Mouse (Mus musculus) heart, adult 8-10 months (tissue): ENCODE data around the gene Cyp2d9. TPM values are rescaled to one million over a fixed set of nuclear protein-coding genes. Genes with fewer than 3 reads are reported as not detected.
"Not testable (repeated sequence)": the region's sequence is repeated elsewhere in the genome, so short reads cannot be mapped to it uniquely, and the experiment has no call there.

Experiments used
- DNase-seq: peaks from one replicate; pipeline ENCODE4 v3.0.0; 2022; ENCODE audit warnings: low spot score
- total RNA-seq, 4 experiments: library from RNA; stranded (reverse); gene quantifications; 2 replicates each; pipeline ENCODE4 v1.2.4; 2022

Gene Cyp2d9
- under 1 TPM in 1 of 4 experiments, not detected in 3; 0.22 TPM for total RNA-seq

- DNase-seq, result no peak
These were observed at the start of gene Cyp2d9 for GRCm38 (mm10) chr15:82433137-82433536. Cyp2d9 (plus strand) TSS chr15:82433437.

GRCm38 (mm10) chr15:82385729-82386128 lies 47.5 kb upstream of the Cyp2d9 start:
- no peak for DNase-seq

GRCm38 (mm10) chr15:82389916-82390315 lies 43.3 kb upstream of the Cyp2d9 start:
- not testable (repeated sequence) for DNase-seq

DNA sequence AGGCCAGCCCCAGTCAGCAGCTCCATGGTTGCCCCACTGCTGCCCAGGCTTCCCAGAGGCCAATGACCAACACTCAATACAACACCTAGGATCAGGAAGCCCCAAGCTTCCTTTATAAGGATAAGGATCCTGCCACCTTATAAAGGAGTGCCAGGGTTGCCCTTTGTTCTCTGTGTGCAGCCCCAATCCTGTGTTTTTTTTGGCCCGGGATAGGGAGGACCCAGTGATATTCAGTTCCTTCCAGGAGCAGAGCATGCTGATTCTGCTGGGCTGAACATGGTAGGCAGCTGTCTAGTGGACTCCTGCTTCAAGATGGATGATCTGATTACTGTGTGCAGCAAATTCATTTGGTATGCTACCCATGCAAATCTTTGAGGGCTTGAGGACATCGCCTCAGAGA lies 39.3 kb upstream of the Cyp2d9 start, which contains the start of gene Cyp2d11:
TSS of gene Cyp2d11 (minus strand) at position 101 of the 400 bp plus-strand sequence.
- not testable (repeated sequence) for DNase-seq

- not testable (repeated sequence) for DNase-seq
These were observed 37.3 kb upstream of the Cyp2d9 start for GRCm38 (mm10) chr15:82395955-82396354.

- DNase-seq, result no peak
These were observed 31.7 kb upstream of the Cyp2d9 start for GRCm38 (mm10) chr15:82401516-82401915.

DNA sequence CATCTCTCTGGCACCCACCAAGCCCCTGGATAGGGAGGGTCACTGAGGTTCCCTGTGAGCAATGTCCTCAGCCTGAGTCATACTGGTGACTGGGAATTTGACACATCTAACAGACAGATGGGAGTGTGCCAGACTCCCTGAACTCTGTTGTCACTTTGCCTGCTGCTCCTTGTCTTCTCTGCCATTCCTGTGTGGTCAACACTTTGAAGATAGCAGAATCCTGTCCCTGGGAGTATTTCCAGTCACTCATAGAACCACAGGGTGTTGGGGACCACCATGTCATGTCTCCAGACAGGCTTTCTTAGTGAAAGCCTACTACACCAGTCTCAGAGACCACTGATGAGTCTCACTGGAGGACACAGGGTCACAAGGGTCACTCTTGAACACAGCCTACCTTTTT lies 31.1 kb upstream of the Cyp2d9 start:
- no peak for DNase-seq

DNA sequence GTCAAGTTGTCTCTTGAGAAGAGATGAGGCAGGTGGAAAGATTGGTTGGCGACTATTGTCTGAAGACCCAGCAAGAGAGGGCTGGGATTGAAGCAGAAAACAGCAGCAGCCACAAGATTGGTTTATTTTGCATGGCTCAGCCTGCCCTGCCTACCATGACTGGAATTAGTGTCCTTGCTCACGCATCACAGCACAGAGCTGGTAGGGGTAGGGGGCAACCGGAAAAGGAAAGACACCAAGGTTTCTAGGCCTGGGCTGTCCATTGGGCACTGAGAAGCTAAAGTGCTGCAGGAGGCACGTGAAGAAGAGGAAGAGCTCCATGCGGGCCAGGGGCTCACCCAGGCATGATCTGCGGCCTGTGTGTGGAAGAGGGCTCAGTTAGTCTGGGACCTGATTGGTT lies 30.5 kb upstream of the Cyp2d9 start:
- DNase-seq, result no peak

GRCm38 (mm10) chr15:82403606-82404005 lies 29.6 kb upstream of the Cyp2d9 start:
- DNase-seq, result no peak

GRCm38 (mm10) chr15:82404163-82404562 lies 29.1 kb upstream of the Cyp2d9 start:
- no peak for DNase-seq

- DNase-seq, result no peak
These were observed 26.3 kb upstream of the Cyp2d9 start, which contains the start of gene Cyp2d10 for GRCm38 (mm10) chr15:82406981-82407380. Cyp2d10 (minus strand) TSS chr15:82407195.

GRCm38 (mm10) chr15:82407536-82407935 lies 25.7 kb upstream of the Cyp2d9 start:
- no peak for DNase-seq

GRCm38 (mm10) chr15:82416797-82417789 lies 16.1 kb upstream of the Cyp2d9 start:
- DNase-seq, result peak; percentile 88

GRCm38 (mm10) chr15:82418616-82419015 lies 14.6 kb upstream of the Cyp2d9 start:
- no peak for DNase-seq

DNA sequence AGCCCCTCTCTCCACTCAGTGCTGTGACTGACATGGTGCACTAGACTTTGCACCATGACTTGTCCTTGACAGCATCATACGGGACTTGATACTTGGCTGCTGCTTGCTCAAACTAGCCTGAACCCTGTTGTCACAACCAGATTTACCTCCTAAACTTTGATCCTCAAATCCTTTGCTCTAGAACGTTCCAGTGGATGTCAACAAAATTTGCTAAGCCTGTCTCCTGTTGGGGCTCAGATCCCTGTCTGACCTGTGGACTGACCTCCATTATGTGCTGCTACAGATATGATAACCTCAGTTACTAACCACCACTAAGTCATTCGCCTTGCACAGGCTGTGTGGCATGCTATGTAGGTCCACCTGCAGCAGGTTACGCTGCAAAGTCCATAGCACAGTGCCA lies 10.3 kb upstream of the Cyp2d9 start:
- DNase-seq, result no peak

DNA sequence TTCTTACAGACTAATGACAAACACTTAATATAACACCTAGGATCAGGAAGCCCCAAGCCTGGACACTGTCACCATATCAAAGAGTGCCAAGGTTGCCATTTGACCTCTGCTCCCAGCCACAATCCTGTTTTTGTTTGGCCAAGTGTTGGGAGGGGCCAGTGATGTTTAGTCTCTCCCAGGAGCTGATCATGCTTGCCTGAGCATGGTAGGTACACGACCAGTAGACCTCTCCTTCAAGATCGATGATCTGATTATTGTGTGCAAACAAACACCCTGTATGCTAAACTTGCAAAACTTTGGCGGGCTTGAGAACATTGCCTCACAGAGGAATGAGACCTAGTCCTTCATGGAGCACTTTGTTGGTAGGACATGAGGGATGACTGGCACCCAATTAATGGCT lies 9.8 kb upstream of the Cyp2d9 start:
- no peak for DNase-seq

DNA sequence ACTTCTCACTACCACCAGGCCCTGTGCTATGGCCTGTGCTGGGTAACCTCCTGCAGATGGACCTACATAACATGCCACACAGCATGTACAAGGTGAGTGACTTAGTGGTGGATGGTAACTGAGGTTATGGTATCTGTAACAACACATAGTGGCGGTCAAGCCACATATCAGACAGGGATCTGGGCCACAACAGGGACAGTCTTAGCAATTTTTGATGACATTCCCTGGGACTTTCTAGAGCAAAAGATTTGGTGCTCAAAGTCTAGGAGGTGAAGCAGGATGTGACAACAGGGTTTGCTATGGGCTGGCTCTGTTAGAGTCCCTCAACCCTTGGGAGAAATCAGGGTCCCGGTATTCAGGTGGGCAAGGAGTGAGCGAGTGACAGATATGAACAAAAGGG lies 384 bp downstream of the Cyp2d9 start:
- no peak for DNase-seq

DNA sequence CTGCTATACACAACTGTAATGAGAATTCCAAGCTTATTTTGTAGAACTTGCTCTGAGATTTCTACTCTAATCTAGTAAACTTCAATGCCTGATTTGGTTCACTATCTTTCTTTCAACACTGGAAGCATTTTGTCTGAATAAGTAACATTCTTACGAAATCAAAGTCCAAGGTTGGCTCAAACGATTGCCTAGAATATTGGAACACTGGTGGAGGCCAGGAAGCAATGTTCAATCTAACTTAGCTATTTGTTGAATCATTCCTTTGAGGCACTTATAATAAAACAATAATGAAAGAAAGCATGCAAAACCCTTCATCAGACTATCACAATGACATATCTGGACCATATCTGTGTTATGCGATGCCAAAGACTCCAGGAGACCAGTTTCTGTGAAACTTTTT lies 1.3 kb downstream of the Cyp2d9 start:
- DNase-seq, result no peak

GRCm38 (mm10) chr15:82435011-82435410 lies 1.8 kb downstream of the Cyp2d9 start:
- no peak for DNase-seq

- DNase-seq, result no peak
These were observed 2.4 kb downstream of the Cyp2d9 start for GRCm38 (mm10) chr15:82435606-82436005.

GRCm38 (mm10) chr15:82437975-82438617 lies 4.9 kb downstream of the Cyp2d9 start:
- no peak for DNase-seq

DNA sequence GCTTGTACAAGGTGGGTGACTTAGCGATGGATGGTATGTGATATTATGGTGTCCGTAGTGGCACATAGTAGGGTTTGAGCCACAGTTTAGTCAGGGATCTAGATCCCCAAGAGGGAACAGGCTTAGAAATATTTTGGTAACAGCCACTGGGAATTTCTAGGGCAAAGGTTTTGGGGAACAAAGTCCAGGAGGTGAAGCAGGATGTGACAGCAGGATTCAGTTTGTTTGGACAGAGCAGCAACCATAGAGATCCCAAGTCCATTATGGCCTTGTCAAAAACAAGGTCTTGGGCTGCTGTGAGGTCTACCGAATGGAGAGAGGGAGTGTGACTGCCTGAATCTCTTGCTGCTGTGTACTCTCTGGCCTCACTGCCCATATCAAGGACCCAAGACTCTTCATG lies 10.4 kb downstream of the Cyp2d9 start:
- no peak for DNase-seq

GRCm38 (mm10) chr15:82445196-82445595 lies 12.0 kb downstream of the Cyp2d9 start:
- DNase-seq, result no peak
